Mouse (Mus musculus) bone marrow macrophage, adult 2 months (primary cell): ENCODE results near the gene Gm20388.

ENCODE experiments used
- CTCF ChIP-seq: IDR thresholded peaks from 2 replicates; pipeline ENCODE4 v1.5.1; 2012; ENCODE audit warnings: low read depth, mild to moderate bottlenecking, low read length, moderate library complexity
- POLR2A ChIP-seq: IDR thresholded peaks from 2 replicates; pipeline ENCODE4 v1.6.1; 2012; ENCODE audit warnings: mild to moderate bottlenecking, low read depth, low read length, borderline replicate concordance

GRCm38 (mm10) chr8:119915298-119915697, 4.7 kb downstream of the Gm20388 start:
- TF ChIP-seq CTCF (no peak), POLR2A (no peak)
